Mouse (Mus musculus) thymus, adult 2 months (tissue): ENCODE data around the gene Them7. TPM values are rescaled to one million over a fixed set of nuclear protein-coding genes. Genes with fewer than 3 reads are reported as not detected.

Experiments used
- DNase-seq: peaks from one replicate; pipeline ENCODE4 v3.0.0; 2021
- H3K27ac ChIP-seq: fragments of 200-500 bp; 2 replicates; pipeline ENCODE4 v1.5.1; 2012; ENCODE audit warnings: low read length, control low read depth; ENCODE audit not compliant: control insufficient read depth, insufficient read depth
- H3K27me3 ChIP-seq: fragments of 200-500 bp; 2 replicates; pipeline ENCODE4 v1.6.1; 2012; ENCODE audit warnings: mild to moderate bottlenecking, low read length, moderate library complexity, mixed read lengths; ENCODE audit not compliant: control insufficient read depth, insufficient read depth
- H3K36me3 ChIP-seq: fragments of 200-500 bp; 2 replicates; pipeline ENCODE4 v1.6.1; 2012; ENCODE audit warnings: mild to moderate bottlenecking, low read length, moderate library complexity; ENCODE audit not compliant: control insufficient read depth, insufficient read depth
- H3K4me1 ChIP-seq: fragments of 200-500 bp; replicated peaks from 2 replicates; pipeline ENCODE4 v1.6.1; 2012; ENCODE audit warnings: low read length; ENCODE audit not compliant: control insufficient read depth, insufficient read depth
- H3K4me3 ChIP-seq: fragments of 200-500 bp; 2 replicates; pipeline ENCODE4 v1.5.1; 2012; ENCODE audit warnings: mild to moderate bottlenecking, low read length, control low read depth, moderate library complexity; ENCODE audit not compliant: control insufficient read depth, insufficient read depth
- CTCF ChIP-seq: fragments of 200-500 bp; IDR thresholded peaks from 2 replicates; pipeline ENCODE4 v1.5.1; 2012; ENCODE audit warnings: mild to moderate bottlenecking, control low read depth, low read length, moderate library complexity, borderline replicate concordance; ENCODE audit not compliant: control insufficient read depth, poor library complexity, insufficient read depth; ENCODE audit errors: extremely low read depth
- POLR2A ChIP-seq: fragments of 200-500 bp; IDR thresholded peaks from 2 replicates; pipeline ENCODE4 v1.6.1; 2012; ENCODE audit warnings: mild to moderate bottlenecking, low read length, control low read depth, moderate library complexity; ENCODE audit not compliant: control insufficient read depth, poor library complexity, insufficient read depth; ENCODE audit errors: extremely low read depth
- WGBS: fragments of 180-500 bp; shearing (Covaris S2); methylation state at CpG from one replicate; pipeline ENCODE4 v1.1.7; 2018; 5-methylcytosine and 5-hydroxymethylcytosine counted together
- polyA plus RNA-seq: library from polyadenylated mRNA; depleted of rRNA; stranded (reverse); fragments of >200 nt; gene quantifications from 2 replicates; pipeline ENCODE4 v1.2.3, GENCODE M21; 2012

Gene Them7
- polyA plus RNA-seq, 1 experiment = 0.94 TPM

DNA sequence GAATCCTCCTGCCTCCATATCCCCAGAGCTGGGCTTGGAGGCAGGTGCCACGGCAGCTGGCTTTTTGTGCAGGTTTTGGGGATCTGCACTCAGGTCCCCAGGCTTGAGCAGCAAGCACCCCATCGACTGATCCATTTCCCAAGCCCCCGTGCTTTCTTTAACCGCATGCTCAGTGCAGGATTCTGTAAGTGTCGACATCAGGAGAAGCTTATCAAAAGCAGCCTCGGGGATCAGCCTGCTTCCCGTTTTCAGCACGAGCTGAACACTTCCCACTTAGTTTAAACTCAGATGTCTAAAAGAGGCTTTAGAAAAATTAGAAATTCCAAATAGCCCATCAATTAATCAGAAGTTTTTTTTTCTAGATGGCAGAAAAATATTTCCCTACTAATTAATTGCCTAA is 4.5 kb upstream of the Them7 start:
- no peak for DNase-seq
- peaks cover 2% of the 10 kb centered on the region; the same call in 1 of the 2 replicates for H3K4me1 ChIP-seq
- no peak overlapping the region for H3K4me3 ChIP-seq
- no peaks in the 10 kb centered on the region for H3K36me3 ChIP-seq
- no peak overlapping the region for H3K27ac ChIP-seq
- TF ChIP-seq POLR2A (no peak), CTCF (no peak)
- 26% methylated on average over 8 of the region's 8 CpGs for WGBS
- no peaks in the 10 kb centered on the region for H3K27me3 ChIP-seq

GRCm38 (mm10) chr2:105220738-105221303 is 3.3 kb upstream of the Them7 start:
- Histone ChIP-seq H3K27ac (no peak overlapping the region), H3K4me1 (peaks cover 4% of the 10 kb centered on the region; the same call in 1 of the 2 replicates), H3K4me3 (no peak overlapping the region), H3K27me3 (no peaks in the 10 kb centered on the region), H3K36me3 (no peaks in the 10 kb centered on the region)
- no peak for DNase-seq
- 93% methylated on average over 9 of the region's 9 CpGs for WGBS
- no peak for TF ChIP-seq POLR2A
- TF ChIP-seq CTCF = no peak

DNA sequence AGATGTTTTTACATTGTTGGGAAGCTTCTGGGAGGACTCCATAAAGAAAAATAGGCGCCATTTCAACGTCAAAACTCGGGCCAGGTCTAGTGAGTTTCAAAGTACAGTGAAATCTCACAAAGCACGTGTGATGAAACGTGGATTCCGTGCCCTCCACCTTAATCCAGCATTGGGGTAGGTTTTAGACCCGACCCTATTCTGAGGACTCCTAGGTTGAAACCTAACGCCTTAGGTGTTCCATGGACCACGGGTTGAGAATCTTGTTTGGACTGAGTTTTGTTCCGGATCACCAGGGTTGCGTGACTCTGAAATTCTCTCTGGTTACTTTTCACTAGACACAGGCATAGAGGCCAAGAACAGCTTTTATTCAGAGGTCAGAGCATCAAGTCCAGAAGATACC is 514 bp upstream of the Them7 start:
- Histone ChIP-seq H3K36me3 (no peaks in the 10 kb centered on the region), H3K4me1 (peaks cover 4% of the 10 kb centered on the region; the same call in 1 of the 2 replicates), H3K27ac (no peak overlapping the region), H3K4me3 (no peak overlapping the region), H3K27me3 (no peaks in the 10 kb centered on the region)
- no peak for TF ChIP-seq POLR2A
- no peak for TF ChIP-seq CTCF
- WGBS = 94% methylated on average over 11 of the region's 11 CpGs
- DNase-seq = no peak

DNA sequence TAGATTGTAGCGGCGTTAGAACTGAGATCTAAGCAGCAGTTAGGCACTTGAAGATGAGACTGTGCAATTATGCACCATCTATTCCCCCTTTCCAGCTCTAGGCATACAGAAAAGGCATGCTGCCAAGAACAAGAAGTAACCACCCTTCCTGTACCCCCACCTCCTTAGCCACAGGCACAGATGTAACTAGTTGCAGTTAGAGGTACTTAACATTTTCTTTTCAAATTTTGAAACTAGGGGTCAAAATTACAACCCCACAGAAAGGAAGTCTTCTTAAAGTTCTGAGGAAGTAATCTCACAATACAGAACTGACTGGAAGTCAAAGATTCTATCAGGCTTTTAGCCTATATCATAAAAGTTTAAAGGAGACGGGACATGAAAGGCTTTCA is 861 bp downstream of the Them7 start:
- no peak overlapping the region for H3K27ac ChIP-seq
- TF ChIP-seq POLR2A = no peak
- H3K4me3 ChIP-seq = no peak overlapping the region
- no peak for DNase-seq
- no peaks in the 10 kb centered on the region for H3K36me3 ChIP-seq
- H3K27me3 ChIP-seq = no peaks in the 10 kb centered on the region
- WGBS = 5% methylated on average over 3 of the region's 3 CpGs
- H3K4me1 ChIP-seq = peaks cover 4% of the 10 kb centered on the region; the same call in 1 of the 2 replicates

DNA sequence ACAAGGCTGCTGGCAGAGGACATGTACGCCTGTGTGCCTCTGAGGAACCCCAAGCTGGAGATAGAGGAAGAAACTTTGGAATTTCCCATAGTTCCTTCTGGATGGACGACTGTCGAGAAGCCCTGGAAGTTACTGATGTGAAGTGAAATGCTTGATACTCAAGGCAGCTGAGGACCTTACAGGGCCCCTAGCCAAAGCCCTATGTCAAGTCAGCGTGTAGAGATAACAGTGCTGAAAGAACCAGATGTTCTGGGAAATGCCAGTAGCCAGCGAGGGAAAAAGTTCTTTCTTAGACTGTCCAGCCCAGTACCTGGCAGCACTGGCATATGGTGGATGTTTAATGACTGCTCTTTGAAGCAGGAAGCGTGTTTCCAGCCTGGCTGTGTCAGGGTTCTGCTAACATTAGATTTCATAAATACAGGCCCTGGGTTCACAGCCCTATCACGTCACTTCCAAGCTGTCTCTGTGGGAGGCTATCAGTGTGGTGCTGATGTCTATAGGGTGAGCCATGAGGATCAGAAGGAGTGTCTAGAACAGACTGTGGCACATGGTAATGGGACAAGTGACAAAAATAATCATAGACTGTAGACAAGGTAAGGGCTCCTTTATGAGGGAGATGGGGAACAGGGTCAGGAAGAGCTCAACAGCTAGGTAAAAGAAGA is 2.3 kb downstream of the Them7 start:
- Histone ChIP-seq H3K27ac (no peak overlapping the region), H3K36me3 (no peaks in the 10 kb centered on the region), H3K27me3 (no peaks in the 10 kb centered on the region), H3K4me1 (peaks cover 4% of the 10 kb centered on the region; the same call in 1 of the 2 replicates), H3K4me3 (no peak overlapping the region)
- DNase-seq = no peak
- WGBS = 94% methylated on average over 7 of the region's 7 CpGs
- TF ChIP-seq POLR2A (no peak), CTCF (no peak)

GRCm38 (mm10) chr2:105228416-105228815 is 4.3 kb downstream of the Them7 start:
- Histone ChIP-seq H3K4me1 (peaks cover 4% of the 10 kb centered on the region; the same call in 1 of the 2 replicates), H3K27me3 (no peaks in the 10 kb centered on the region), H3K27ac (no peak overlapping the region), H3K36me3 (no peaks in the 10 kb centered on the region), H3K4me3 (no peak overlapping the region)
- no peak for DNase-seq
- TF ChIP-seq CTCF (no peak), POLR2A (no peak)
- 92% methylated on average over 2 of the region's 2 CpGs for WGBS
